Mouse (Mus musculus) ES-Bruce4 (cell line): ENCODE measurements at regions not wholly inside any gene's neighbourhood (a gene's known extent, or its start where the extent isn't known, plus 50 kb on each side); places are given as distances from the start of the nearest gene placed in this dataset.

Experiments
- H3K27ac ChIP-seq: 2 replicates; pipeline ENCODE4 v1.5.1; 2012; ENCODE audit warnings: low read length, inconsistent platforms; ENCODE audit not compliant: insufficient read depth
- H3K27me3 ChIP-seq: 2 replicates; pipeline ENCODE4 v1.6.1; 2012; ENCODE audit warnings: mild to moderate bottlenecking, low read length, inconsistent platforms; ENCODE audit not compliant: control insufficient read depth, poor library complexity, insufficient read depth, severe bottlenecking
- H3K36me3 ChIP-seq: 2 replicates; pipeline ENCODE4 v1.6.1; 2012; ENCODE audit warnings: inconsistent platforms, mild to moderate bottlenecking, low read length, moderate library complexity; ENCODE audit not compliant: control insufficient read depth, poor library complexity, insufficient read depth, severe bottlenecking
- H3K4me1 ChIP-seq: one replicate; pipeline ENCODE4 v1.8.1; 2011; ENCODE audit warnings: low read length; ENCODE audit not compliant: control insufficient read depth, insufficient read depth
- H3K4me3 ChIP-seq: 2 replicates; pipeline ENCODE4 v1.5.1; 2011; ENCODE audit warnings: low read depth, mild to moderate bottlenecking, low read length
- H3K9ac ChIP-seq: 2 replicates; pipeline ENCODE4 v1.6.1; 2012; ENCODE audit warnings: low read depth, mild to moderate bottlenecking, inconsistent platforms; ENCODE audit not compliant: poor library complexity, severe bottlenecking
- H3K9me3 ChIP-seq: replicated peaks from 2 replicates; pipeline ENCODE4 v1.6.1; 2012; ENCODE audit warnings: mild to moderate bottlenecking, low read length, inconsistent platforms; ENCODE audit not compliant: control insufficient read depth, poor library complexity, insufficient read depth, severe bottlenecking
- CTCF ChIP-seq: IDR thresholded peaks from one replicate; pipeline ENCODE4 v1.8.1; 2011; ENCODE audit warnings: low read depth, low read length
- EP300 ChIP-seq: IDR thresholded peaks from 2 replicates; pipeline ENCODE4 v1.6.1; 2011; ENCODE audit warnings: low read depth, low read length; ENCODE audit not compliant: insufficient read depth
- POLR2A ChIP-seq: IDR thresholded peaks from one replicate; pipeline ENCODE4 v1.8.1; 2011; ENCODE audit warnings: low read length; ENCODE audit not compliant: insufficient read depth

DNA sequence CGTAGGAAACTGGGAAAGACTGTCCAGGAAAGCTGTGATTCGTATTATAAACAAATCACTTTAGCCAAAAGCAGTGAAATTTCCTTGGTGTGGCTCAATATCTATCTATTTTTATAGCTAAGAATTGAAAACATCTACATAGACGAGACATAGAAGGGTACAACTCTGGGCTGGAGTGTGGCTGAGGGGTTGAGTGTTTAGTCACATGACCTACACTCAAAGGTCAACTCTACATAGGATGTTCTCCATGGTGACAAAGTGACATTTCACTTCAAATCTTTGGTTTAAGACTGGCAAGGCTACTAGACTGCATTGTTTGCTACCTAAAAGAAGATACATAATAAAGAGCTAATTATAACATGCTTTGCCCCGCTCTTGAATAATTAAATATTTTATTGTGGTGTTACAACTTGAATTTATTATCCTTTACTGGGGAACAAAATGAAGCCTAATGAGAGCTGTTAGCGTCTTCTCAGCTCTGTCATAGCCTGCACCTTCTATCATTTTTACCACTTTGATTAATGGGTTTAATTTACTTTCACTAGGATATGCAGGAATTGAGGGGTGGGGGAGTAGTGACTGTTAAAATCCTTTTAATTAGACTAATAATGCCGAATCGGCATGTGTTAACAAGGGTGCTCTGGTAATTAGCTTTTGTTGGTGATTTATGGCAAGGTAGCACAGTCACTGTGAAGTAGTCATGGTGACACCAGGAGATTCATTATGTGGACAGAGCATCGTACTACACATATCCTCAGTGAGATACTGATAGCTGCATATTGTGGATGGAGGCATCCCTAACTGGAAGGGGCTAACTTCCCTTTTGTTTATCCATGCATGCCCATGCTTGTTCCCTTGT lies 57.7 kb upstream of the Gm10234 start:
- TF ChIP-seq POLR2A (no peak), EP300 (no peak), CTCF (no peak)
- Histone ChIP-seq H3K4me3 (no peak overlapping the region), H3K9me3 (no peaks in the 10 kb centered on the region), H3K27me3 (no peaks in the 10 kb centered on the region), H3K9ac (no peak overlapping the region), H3K27ac (no peak overlapping the region), H3K36me3 (no peaks in the 10 kb centered on the region), H3K4me1 (no peaks in the 10 kb centered on the region)

DNA sequence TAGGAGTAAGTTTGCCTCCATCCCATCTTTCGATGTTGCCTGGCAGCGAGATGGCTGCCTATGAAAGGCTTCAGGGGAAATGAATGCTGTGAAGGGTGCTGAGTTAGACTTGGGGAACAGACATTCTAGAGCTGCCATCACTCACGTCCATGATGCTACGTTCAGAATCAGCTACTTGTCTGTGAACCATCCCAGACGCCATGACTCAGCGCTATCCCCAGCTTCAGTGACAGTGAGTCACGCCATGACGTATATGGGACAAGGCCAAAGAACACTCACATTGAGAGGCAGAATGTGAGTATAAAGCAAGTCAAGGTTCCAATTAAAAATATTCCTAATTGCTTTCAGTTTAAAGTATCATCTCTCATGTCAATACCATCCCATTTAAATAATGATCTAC lies 52.4 kb upstream of the Gm10234 start:
- TF ChIP-seq POLR2A (no peak), EP300 (no peak), CTCF (no peak)
- Histone ChIP-seq H3K9ac (no peak overlapping the region), H3K27me3 (no peaks in the 10 kb centered on the region), H3K36me3 (no peaks in the 10 kb centered on the region), H3K9me3 (no peaks in the 10 kb centered on the region), H3K27ac (no peak overlapping the region), H3K4me1 (no peaks in the 10 kb centered on the region), H3K4me3 (no peak overlapping the region)
